Mouse (Mus musculus) liver, postnatal 0 days (tissue): ENCODE measurements at regions not wholly inside any gene's neighbourhood (a gene's known extent, or its start where the extent isn't known, plus 50 kb on each side); places are given as distances from the start of the nearest gene placed in this dataset.
A peak's percentile ranks its signal among the peaks of the same experiment; 100 is the strongest.

Experiments used
- ATAC-seq: fragments of 200-750 bp; cut with Nextera tagmentation; 2 replicates; pipeline ENCODE4 v1.8.0; 2017; ENCODE audit warnings: mild to moderate bottlenecking, moderate library complexity
- DNase-seq: peaks from one replicate; pipeline ENCODE4 v3.0.0-alpha.2; 2016
- H3K27ac ChIP-seq: fragments of 300-500 bp; sonication (generic); 2 replicates; pipeline ENCODE4 v1.5.1; 2014; ENCODE audit warnings: antibody characterized with exemption, moderate library complexity, mild to moderate bottlenecking, low read depth
- H3K27me3 ChIP-seq: fragments of 300-500 bp; sonication (generic); 2 replicates; pipeline ENCODE4 v1.6.1; 2014; ENCODE audit warnings: low read length, control low read depth, mixed read lengths; ENCODE audit not compliant: insufficient read depth
- H3K36me3 ChIP-seq: fragments of 300-500 bp; sonication (generic); replicated peaks from 2 replicates; pipeline ENCODE4 v1.6.1; 2014; ENCODE audit warnings: mild to moderate bottlenecking, control low read depth, low read length, moderate library complexity, mixed read lengths; ENCODE audit not compliant: insufficient read depth
- H3K4me1 ChIP-seq: fragments of 300-500 bp; sonication (generic); 2 replicates; pipeline ENCODE4 v1.6.1; 2014; ENCODE audit warnings: antibody characterized with exemption, mild to moderate bottlenecking, control low read depth; ENCODE audit not compliant: insufficient read depth
- H3K4me2 ChIP-seq: fragments of 300-500 bp; sonication (generic); 2 replicates; pipeline ENCODE4 v1.6.1; 2014; ENCODE audit warnings: low read depth, mild to moderate bottlenecking, low read length, moderate library complexity, mixed read lengths
- H3K4me3 ChIP-seq: fragments of 300-500 bp; sonication (generic); 2 replicates; pipeline ENCODE4 v1.5.1; 2014; ENCODE audit warnings: low read depth, low read length
- H3K9ac ChIP-seq: fragments of 300-500 bp; sonication (generic); replicated peaks from 2 replicates; pipeline ENCODE4 v1.6.1; 2014; ENCODE audit warnings: mild to moderate bottlenecking, moderate library complexity
- H3K9me3 ChIP-seq: fragments of 300-500 bp; sonication (generic); 2 replicates; pipeline ENCODE4 v1.6.1; 2016; ENCODE audit warnings: mild to moderate bottlenecking, control low read depth, low read length, mixed read lengths
- CTCF ChIP-seq: sonication (generic); IDR thresholded peaks from 2 replicates; pipeline ENCODE4 v1.5.1; 2016; ENCODE audit warnings: antibody characterized with exemption, low read depth
- EP300 ChIP-seq: IDR thresholded peaks from 2 replicates; pipeline ENCODE4 v1.6.1; 2016; ENCODE audit warnings: antibody characterized with exemption, low read depth, mild to moderate bottlenecking
- WGBS: fragments of 180-500 bp; shearing (Covaris S2); extraction: QIAGEN DNeasy Blood & Tissue Kit; methylation state at CpG from one replicate; pipeline ENCODE4 v1.1.7; 2014; ENCODE audit not compliant: insufficient replicate concordance; 5-methylcytosine and 5-hydroxymethylcytosine counted together

DNA sequence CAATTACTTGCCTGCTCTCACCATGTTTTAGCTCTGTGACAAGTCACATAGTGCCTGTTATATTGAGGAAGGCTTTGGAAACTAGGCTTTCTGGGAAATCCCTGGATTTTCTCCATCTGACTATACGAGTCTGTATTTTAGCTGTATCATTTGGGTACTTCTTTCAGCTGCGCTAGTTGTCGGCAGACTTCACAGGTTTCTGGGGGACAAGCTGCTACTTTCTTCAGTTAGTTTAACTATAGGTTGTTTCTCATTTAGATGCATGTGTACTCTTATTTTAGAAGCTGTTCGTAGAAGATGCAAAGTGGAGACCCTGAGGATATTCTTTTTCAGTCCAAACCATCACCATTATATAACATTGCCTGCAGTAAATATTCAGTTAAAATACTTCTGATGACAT lies 86.3 kb upstream of the Egfl6 start:
- no peak overlapping the region for H3K4me2 ChIP-seq

DNA sequence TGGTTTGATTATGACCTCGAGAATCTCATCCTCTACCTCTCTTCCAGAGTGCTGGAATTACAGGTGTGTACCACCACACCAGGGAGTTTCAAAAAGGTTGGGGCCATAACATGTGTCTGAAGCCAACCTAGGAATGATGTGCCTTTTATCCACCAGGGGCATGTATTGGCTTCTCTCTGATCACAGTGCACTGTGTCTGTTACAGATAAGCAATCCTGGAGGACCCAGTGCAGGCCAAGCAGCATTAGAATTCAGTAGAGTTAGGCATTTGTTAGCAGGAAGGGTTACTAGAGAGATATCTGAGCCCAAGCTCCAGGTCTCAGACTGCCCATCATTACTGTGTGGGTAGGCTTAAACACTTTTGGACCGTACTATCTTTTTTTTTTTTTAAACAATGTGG lies 80.8 kb upstream of the Egfl6 start:
- DNase-seq (no peak), ATAC-seq (no peak)
- H3K36me3 ChIP-seq: no peaks in the 10 kb centered on the region
- peaks cover 7% of the 10 kb centered on the region; the same call in 1 of the 2 replicates for H3K27me3 ChIP-seq
- H3K4me2 ChIP-seq: no peak overlapping the region
- no peak overlapping the region for H3K9ac ChIP-seq
- WGBS: 54% methylated on average over 2 of the region's 2 CpGs
- H3K4me3 ChIP-seq: no peak overlapping the region
- H3K9me3 ChIP-seq: no peaks in the 10 kb centered on the region
- H3K4me1 ChIP-seq: no peaks in the 10 kb centered on the region
- H3K27ac ChIP-seq: no peak overlapping the region
- TF ChIP-seq CTCF (no peak), EP300 (no peak)

More for the DNA sequence above, 86.3 kb upstream of the Egfl6 start:
- Histone ChIP-seq H3K9me3 (no peaks in the 10 kb centered on the region), H3K36me3 (no peaks in the 10 kb centered on the region), H3K4me1 (no peaks in the 10 kb centered on the region), H3K9ac (no peak overlapping the region), H3K4me3 (no peak overlapping the region), H3K27ac (no peak overlapping the region), H3K27me3 (peaks cover 3% of the 10 kb centered on the region; the same call in 1 of the 2 replicates)
- no peak for DNase-seq
- TF ChIP-seq CTCF (no peak), EP300 (no peak)
- WGBS: 81% methylated on average over 4 of the region's 4 CpGs
- ATAC-seq: no peak

DNA sequence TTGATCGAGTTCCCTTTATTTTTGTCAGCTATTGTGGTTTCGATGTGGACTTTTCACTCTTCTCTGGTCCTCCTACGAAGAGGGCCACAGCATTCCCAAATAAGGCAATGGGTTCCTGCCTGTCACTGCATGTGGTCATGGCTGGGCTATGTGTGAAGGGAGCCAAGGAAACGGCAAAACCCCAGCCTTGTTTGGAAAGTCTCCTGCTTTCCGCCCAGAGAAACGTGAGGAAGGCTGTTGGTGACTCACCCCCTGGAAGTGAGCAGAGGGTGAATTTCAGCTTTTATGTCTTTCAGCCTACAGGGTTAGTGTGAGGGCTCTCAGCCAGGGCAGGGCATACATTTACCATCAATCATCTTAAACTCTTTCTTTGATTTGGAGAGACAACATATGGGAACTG lies 76.3 kb upstream of the Egfl6 start:
- no peak overlapping the region for H3K4me2 ChIP-seq
- H3K4me3 ChIP-seq: no peak overlapping the region
- 0 out of 2 replicates have a peak, but pooled peaks cover 5% of the 10 kb centered on the region for H3K27me3 ChIP-seq
- DNase-seq (no peak), ATAC-seq (peak; percentile 29; the same call in 1 of the 2 replicates)
- H3K9ac ChIP-seq: no peak overlapping the region
- no peaks in the 10 kb centered on the region for H3K36me3 ChIP-seq
- no peaks in the 10 kb centered on the region for H3K9me3 ChIP-seq
- TF ChIP-seq EP300 (no peak), CTCF (no peak)
- no peaks in the 10 kb centered on the region for H3K4me1 ChIP-seq
- WGBS: 44% methylated on average over 6 of the region's 6 CpGs
- no peak overlapping the region for H3K27ac ChIP-seq

DNA sequence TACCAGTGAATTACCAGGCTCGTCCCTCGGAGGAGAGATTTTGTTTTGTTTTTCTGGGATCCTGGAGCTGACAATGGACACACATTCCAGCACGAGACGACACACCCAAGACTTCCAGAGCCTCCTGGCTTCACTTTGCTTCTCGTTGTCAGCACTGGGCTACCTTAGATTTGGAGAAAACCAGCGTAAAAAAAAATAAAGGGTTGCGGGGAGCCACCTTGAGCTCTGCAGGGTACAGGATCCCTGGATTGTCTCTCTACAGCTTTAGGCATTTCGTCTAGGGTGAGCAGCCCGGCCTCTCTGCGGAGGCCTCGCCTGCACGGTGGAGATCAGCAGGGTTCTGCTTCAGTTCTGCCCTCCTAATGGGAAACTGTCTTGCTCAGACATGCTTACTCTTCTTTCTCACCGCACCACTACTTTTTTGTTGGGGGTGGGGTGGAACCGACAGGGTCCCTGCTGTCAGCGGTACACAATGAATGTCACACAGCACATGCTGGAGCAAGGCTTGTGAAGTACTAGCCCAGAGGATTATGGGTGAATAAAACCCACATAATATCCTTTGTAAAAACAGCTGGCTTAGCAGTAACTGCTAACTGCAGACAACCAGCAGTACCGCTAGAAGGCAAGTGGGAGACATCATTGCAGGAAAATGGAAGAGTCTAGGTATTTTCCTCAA lies 75.7 kb upstream of the Egfl6 start:
- TF ChIP-seq CTCF: no peak
- no peak for TF ChIP-seq EP300
- H3K4me2 ChIP-seq: peak overlapping the region; percentile 64

DNA sequence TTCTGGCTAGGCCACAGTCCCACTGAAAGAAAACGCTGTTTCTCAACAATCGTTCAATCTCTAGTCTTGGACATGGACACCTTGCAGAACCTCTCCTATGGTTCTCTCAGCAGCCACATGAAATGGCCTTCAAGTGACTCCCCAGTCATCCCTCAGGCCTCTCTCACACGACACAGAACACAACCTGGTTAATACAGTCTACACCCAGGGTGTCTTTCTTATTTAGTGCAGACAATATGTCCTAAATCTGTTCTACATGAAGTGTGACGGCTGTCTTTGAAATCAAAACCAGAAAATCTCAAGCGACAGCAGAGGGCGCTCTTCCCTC lies 75.2 kb upstream of the Egfl6 start:
- peak; percentile 69 for DNase-seq
- Histone ChIP-seq H3K4me3 (peak overlapping the region; percentile 25), H3K4me2 (peak overlapping the region; percentile 64; the same call in 1 of the 2 replicates), H3K27me3 (0 out of 2 replicates have a peak, but pooled peaks cover 5% of the 10 kb centered on the region), H3K4me1 (no peaks in the 10 kb centered on the region), H3K27ac (no peak overlapping the region), H3K36me3 (no peaks in the 10 kb centered on the region), H3K9ac (no peak overlapping the region), H3K9me3 (no peaks in the 10 kb centered on the region)
- no peak; the same call in 1 of the 2 replicates for ATAC-seq
- TF ChIP-seq CTCF: peak; percentile 77
- no peak for TF ChIP-seq EP300
- WGBS: 23% methylated on average over 6 of the region's 6 CpGs

More for the DNA sequence above, 75.7 kb upstream of the Egfl6 start:
- DNase-seq: peak; percentile 15
- peak overlapping the region; percentile 25 for H3K4me3 ChIP-seq
- H3K36me3 ChIP-seq: no peaks in the 10 kb centered on the region
- peak overlapping the region; percentile 35; the same call in 1 of the 2 replicates for H3K27ac ChIP-seq
- ATAC-seq: peak; percentile 38; the same call in 1 of the 2 replicates
- 0 out of 2 replicates have a peak, but pooled peaks cover 5% of the 10 kb centered on the region for H3K27me3 ChIP-seq
- H3K9me3 ChIP-seq: no peaks in the 10 kb centered on the region
- H3K4me1 ChIP-seq: no peaks in the 10 kb centered on the region
- whole genome bisulfite sequencing: 17% methylated on average over 16 of the region's 16 CpGs
- H3K9ac ChIP-seq: no peak overlapping the region; the same call in 1 of the 2 replicates

DNA sequence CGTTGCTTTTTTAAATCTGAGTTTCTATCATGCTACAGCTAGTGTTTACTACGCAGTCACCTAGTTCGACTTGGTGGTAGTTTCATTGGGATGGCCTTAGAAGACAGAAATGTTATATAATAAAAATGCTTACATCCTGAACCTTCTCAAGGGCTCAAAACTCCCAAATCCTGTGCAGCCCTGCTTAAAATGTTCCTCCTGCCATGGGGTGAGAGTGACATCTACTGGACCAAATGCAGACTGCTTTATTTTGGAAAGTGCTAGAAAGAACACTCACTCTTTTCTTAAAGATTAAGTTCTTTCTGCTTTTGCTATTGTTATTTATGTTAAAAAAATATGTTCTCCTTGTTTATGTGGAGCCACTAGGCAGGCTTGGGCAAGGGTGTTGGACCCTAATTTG lies 66.9 kb upstream of the Egfl6 start:
- Histone ChIP-seq H3K36me3 (no peaks in the 10 kb centered on the region), H3K27ac (no peak overlapping the region), H3K4me2 (no peak overlapping the region), H3K9ac (no peak overlapping the region), H3K4me1 (no peaks in the 10 kb centered on the region), H3K27me3 (0 out of 2 replicates have a peak, but pooled peaks cover 2% of the 10 kb centered on the region), H3K4me3 (no peak overlapping the region), H3K9me3 (no peaks in the 10 kb centered on the region)
- 66% methylated on average over 3 of the region's 3 CpGs for WGBS
- ATAC-seq (no peak), DNase-seq (peak; percentile 15)
- TF ChIP-seq CTCF (peak; percentile 83), EP300 (no peak)
